Mouse (Mus musculus): Measurements from ENCODE around the gene BC024978. TPM values are rescaled to one million over a fixed set of nuclear protein-coding genes. Genes with fewer than 3 reads are reported as not detected.

BC024978 gene
- polyA plus RNA-seq, 1 experiment from 2014 or later, result 4.0 TPM

- Histone ChIP-seq H3K4me1 (replicated peaks) (peaks cover 53% of the 10 kb centered on the region), H3K27ac (no peak overlapping the region), H3K4me3 (replicated peaks) (peak overlapping the region; percentile 72), H3K4me2 (peak overlapping the region; percentile 84), H3K27me3 (no peaks in the 10 kb centered on the region), H3K9me3 (no peaks in the 10 kb centered on the region), H3K36me3 (peaks cover 58% of the 10 kb centered on the region), H3K9ac (replicated peaks) (peak overlapping the region; percentile 83; the same call in 1 of the 2 replicates)
- 82% methylated on average over 33 of the region's 33 CpGs for WGBS
- ATAC-seq (ENCODE audit: insufficient number of reproducible peaks, insufficient read depth, low FRiP score, low TSS enrichment, low read depth), result no peak
Observed at GRCm38 (mm10) chr7:27164112-27164947, 31.3 kb upstream of the BC024978 start.

GRCm38 (mm10) chr7:27165007-27165655 is 30.4 kb upstream of the BC024978 start:
- no peaks in the 10 kb centered on the region for H3K27me3 ChIP-seq

GRCm38 (mm10) chr7:27165696-27166095 is 29.9 kb upstream of the BC024978 start:
- 5% methylated on average over 8 of the region's 8 CpGs for WGBS
- Histone ChIP-seq H3K27me3 (no peaks in the 10 kb centered on the region), H3K4me3 (replicated peaks) (peak overlapping the region; percentile 72), H3K4me2 (peak overlapping the region; percentile 84), H3K36me3 (peaks cover 53% of the 10 kb centered on the region), H3K9ac (replicated peaks) (peak overlapping the region; percentile 83), H3K27ac (peak overlapping the region; percentile 98), H3K9me3 (no peaks in the 10 kb centered on the region), H3K4me1 (replicated peaks) (peaks cover 47% of the 10 kb centered on the region)
- no peak for ATAC-seq (ENCODE audit: insufficient number of reproducible peaks, insufficient read depth, low FRiP score, low TSS enrichment, low read depth)

More at GRCm38 (mm10) chr7:27165007-27165655, 30.4 kb upstream of the BC024978 start:
- Histone ChIP-seq H3K9me3 (no peaks in the 10 kb centered on the region), H3K9ac (replicated peaks) (peak overlapping the region; percentile 83), H3K36me3 (peaks cover 53% of the 10 kb centered on the region), H3K4me3 (replicated peaks) (peak overlapping the region; percentile 72), H3K4me2 (peak overlapping the region; percentile 84), H3K4me1 (replicated peaks) (peaks cover 50% of the 10 kb centered on the region), H3K27ac (no peak overlapping the region)
- ATAC-seq (ENCODE audit: insufficient number of reproducible peaks, insufficient read depth, low FRiP score, low TSS enrichment, low read depth), result no peak
- 77% methylated on average over 23 of the region's 23 CpGs for WGBS

GRCm38 (mm10) chr7:27166229-27166613 is 29.4 kb upstream of the BC024978 start:
- H3K4me1 ChIP-seq (replicated peaks), result peaks cover 47% of the 10 kb centered on the region
- H3K36me3 ChIP-seq, result peaks cover 53% of the 10 kb centered on the region
- peak overlapping the region; percentile 84 for H3K4me2 ChIP-seq
- H3K9me3 ChIP-seq, result no peaks in the 10 kb centered on the region
- WGBS, result under 1% methylated on average over 26 of the region's 43 CpGs
- peak overlapping the region; percentile 72 for H3K4me3 ChIP-seq (replicated peaks)
- no peaks in the 10 kb centered on the region for H3K27me3 ChIP-seq
- H3K9ac ChIP-seq (replicated peaks), result peak overlapping the region; percentile 83
- peak overlapping the region; percentile 98 for H3K27ac ChIP-seq
- ATAC-seq (ENCODE audit: insufficient number of reproducible peaks, insufficient read depth, low FRiP score, low TSS enrichment, low read depth), result peak; percentile 65

DNA sequence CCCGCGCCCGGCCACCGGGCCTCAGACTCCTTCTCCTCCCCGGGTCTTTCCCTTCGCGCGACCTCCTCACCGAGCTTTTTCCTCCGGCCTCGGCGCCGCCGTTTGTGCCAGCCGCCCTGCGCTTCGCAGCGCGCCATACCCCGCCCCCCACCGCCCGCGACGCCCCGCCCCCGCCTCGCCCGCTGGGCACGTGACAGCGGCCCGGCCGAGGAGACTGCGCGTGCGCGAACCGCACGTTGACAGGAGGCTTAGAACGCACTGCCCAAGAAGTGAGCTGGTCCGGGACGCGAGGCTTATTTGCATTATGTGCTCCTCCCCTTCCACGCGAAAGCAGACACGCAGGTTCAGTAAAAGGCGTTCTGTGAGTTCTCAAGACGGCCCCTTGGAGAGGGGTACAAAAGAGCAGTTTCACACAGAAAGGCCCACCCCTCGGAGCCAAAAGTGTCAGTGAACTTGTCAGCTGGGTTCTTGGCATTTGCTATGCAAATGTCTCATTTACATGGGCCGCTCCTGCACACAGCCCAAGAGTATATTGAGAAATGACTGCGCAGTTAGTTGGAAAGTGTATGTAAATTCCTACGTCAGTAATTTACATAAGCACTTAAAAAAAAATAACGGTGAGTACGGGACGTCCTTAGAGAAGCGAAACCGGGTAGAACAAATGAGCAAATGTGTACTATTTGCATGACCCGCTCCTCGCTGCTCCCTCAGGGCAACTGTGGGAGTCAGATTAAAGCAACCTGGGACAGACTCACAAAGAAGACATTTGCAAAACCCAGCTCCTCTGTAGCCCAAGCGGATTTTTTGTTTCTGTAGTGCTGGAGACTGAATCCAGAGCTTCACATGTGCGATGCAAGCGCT is 28.7 kb upstream of the BC024978 start, which contains the start of gene Egln2:
Gene Egln2 (minus strand): TSS at position 189 of the 861 bp plus-strand sequence.
- Histone ChIP-seq H3K27ac (peak within 1 kb of the TSS; percentile 98), H3K36me3 (peaks cover 53% of the 10 kb centered on the region), H3K4me3 (replicated peaks) (peak within 1 kb of the TSS; percentile 72), H3K9me3 (no peaks in the 10 kb centered on the region), H3K27me3 (no peaks in the 10 kb centered on the region), H3K4me2 (peak within 1 kb of the TSS; percentile 84), H3K4me1 (replicated peaks) (peaks cover 45% of the 10 kb centered on the region), H3K9ac (replicated peaks) (peak within 1 kb of the TSS; percentile 83)
- ATAC-seq (ENCODE audit: insufficient number of reproducible peaks, insufficient read depth, low FRiP score, low TSS enrichment, low read depth), result peak; percentile 69
- WGBS, result 1% methylated on average over 61 of the region's 61 CpGs

- H3K9me3 ChIP-seq, result no peaks in the 10 kb centered on the region
- H3K4me2 ChIP-seq, result peak overlapping the region; percentile 84
- H3K4me1 ChIP-seq (replicated peaks), result peaks cover 40% of the 10 kb centered on the region
- 75% methylated on average over 11 of the region's 11 CpGs for WGBS
- H3K9ac ChIP-seq (replicated peaks), result peak overlapping the region; percentile 9
- no peaks in the 10 kb centered on the region for H3K27me3 ChIP-seq
- no peak for ATAC-seq (ENCODE audit: insufficient number of reproducible peaks, insufficient read depth, low FRiP score, low TSS enrichment, low read depth)
- peaks cover 53% of the 10 kb centered on the region for H3K36me3 ChIP-seq
- H3K4me3 ChIP-seq (replicated peaks), result peak overlapping the region; percentile 72
- peak overlapping the region; percentile 98 for H3K27ac ChIP-seq
Observed at GRCm38 (mm10) chr7:27167475-27168094, 28.0 kb upstream of the BC024978 start.

- WGBS, result 70% methylated on average over 5 of the region's 5 CpGs
- H3K27me3 ChIP-seq, result no peaks in the 10 kb centered on the region
- peaks cover 52% of the 10 kb centered on the region for H3K36me3 ChIP-seq
- no peaks in the 10 kb centered on the region for H3K9me3 ChIP-seq
- peaks cover 32% of the 10 kb centered on the region for H3K4me1 ChIP-seq (replicated peaks)
- H3K4me2 ChIP-seq, result no peak overlapping the region
- ATAC-seq (ENCODE audit: insufficient number of reproducible peaks, insufficient read depth, low FRiP score, low TSS enrichment, low read depth), result no peak
- no peak overlapping the region; the same call in 1 of the 2 replicates for H3K9ac ChIP-seq (replicated peaks)
- H3K4me3 ChIP-seq (replicated peaks), result no peak overlapping the region
- no peak overlapping the region for H3K27ac ChIP-seq
Observed at GRCm38 (mm10) chr7:27168371-27168770, 27.2 kb upstream of the BC024978 start.

- Histone ChIP-seq H3K27me3 (no peaks in the 10 kb centered on the region), H3K9me3 (no peaks in the 10 kb centered on the region), H3K27ac (no peak overlapping the region), H3K4me2 (no peak overlapping the region), H3K4me3 (replicated peaks) (no peak overlapping the region), H3K4me1 (replicated peaks) (peaks cover 9% of the 10 kb centered on the region; the same call in 1 of the 2 replicates), H3K36me3 (peaks cover 48% of the 10 kb centered on the region), H3K9ac (replicated peaks) (0 out of 2 replicates have a peak overlapping the region, but pooled peaks have one; percentile 4)
- ATAC-seq (ENCODE audit: insufficient number of reproducible peaks, insufficient read depth, low FRiP score, low TSS enrichment, low read depth), result no peak
- 88% methylated on average over 3 of the region's 3 CpGs for WGBS
Observed at GRCm38 (mm10) chr7:27170981-27171380, 24.6 kb upstream of the BC024978 start.

- Histone ChIP-seq H3K4me2 (no peak overlapping the region), H3K4me1 (replicated peaks) (peaks cover 3% of the 10 kb centered on the region; the same call in 1 of the 2 replicates), H3K9ac (replicated peaks) (no peak overlapping the region; the same call in 1 of the 2 replicates), H3K4me3 (replicated peaks) (no peak overlapping the region), H3K27ac (no peak overlapping the region), H3K9me3 (no peaks in the 10 kb centered on the region), H3K27me3 (no peaks in the 10 kb centered on the region), H3K36me3 (peaks cover 48% of the 10 kb centered on the region)
- no peak for ATAC-seq (ENCODE audit: insufficient number of reproducible peaks, insufficient read depth, low FRiP score, low TSS enrichment, low read depth)
- 93% methylated on average over 15 of the region's 15 CpGs for WGBS
Observed at GRCm38 (mm10) chr7:27174496-27174895, 21.1 kb upstream of the BC024978 start.

DNA sequence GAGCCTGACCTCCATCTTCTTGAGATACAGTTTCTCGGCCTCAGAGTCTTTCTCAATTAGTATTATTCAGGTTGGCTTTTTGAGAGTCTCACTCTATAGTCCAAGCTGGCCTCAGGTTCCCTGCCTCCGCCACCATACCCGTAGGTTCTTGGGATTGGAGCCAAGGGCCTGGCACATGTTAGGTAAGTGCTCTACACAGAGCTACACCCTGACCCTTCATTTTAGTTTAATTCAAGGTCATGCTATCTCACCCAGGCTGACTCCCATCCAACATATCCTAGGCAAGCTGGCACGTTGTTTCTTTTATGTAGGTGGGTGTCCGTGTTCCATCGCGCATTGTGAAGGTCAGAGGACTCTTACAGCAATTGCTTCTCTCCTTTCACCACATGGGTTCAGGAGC is 20.7 kb upstream of the BC024978 start:
- Histone ChIP-seq H3K36me3 (peaks cover 48% of the 10 kb centered on the region), H3K4me2 (no peak overlapping the region), H3K4me3 (replicated peaks) (no peak overlapping the region), H3K9ac (replicated peaks) (no peak overlapping the region), H3K4me1 (replicated peaks) (peaks cover 3% of the 10 kb centered on the region; the same call in 1 of the 2 replicates), H3K27ac (no peak overlapping the region), H3K9me3 (no peaks in the 10 kb centered on the region), H3K27me3 (no peaks in the 10 kb centered on the region)
- 96% methylated on average over 7 of the region's 7 CpGs for WGBS
- no peak for ATAC-seq (ENCODE audit: insufficient number of reproducible peaks, insufficient read depth, low FRiP score, low TSS enrichment, low read depth)
